Mouse (Mus musculus): ENCODE results near the gene Slc16a9. TPM values are rescaled to one million over a fixed set of nuclear protein-coding genes. Genes with fewer than 3 reads are reported as not detected.

Gene Slc16a9
- polyA plus RNA-seq, 1 experiment: 0.04 TPM

GRCm38 (mm10) chr10:70288406-70289327, 43.8 kb downstream of the Slc16a9 start:
- Histone ChIP-seq H3K79me2 (ENCODE audit: control insufficient read depth, insufficient read depth) (no peaks in the 10 kb centered on the region), H3K36me3 (ENCODE audit: control insufficient read depth, insufficient read depth) (no peaks in the 10 kb centered on the region), H3ac (ENCODE audit: control insufficient read depth, insufficient read length) (no peak overlapping the region), H3K4me2 (ENCODE audit: low read depth) (no peak overlapping the region), H3K4me3 (no peak overlapping the region), H3K27me3 (ENCODE audit: control insufficient read depth, insufficient read depth, insufficient read length) (no peaks in the 10 kb centered on the region)
- TF ChIP-seq SRF (IDR thresholded peaks at IDR 0.05; ENCODE audit: control insufficient read depth, insufficient read length, low read depth): no peak
- TF ChIP-seq USF1 (IDR thresholded peaks at IDR 0.05; ENCODE audit: low read depth): no peak
- TF ChIP-seq CEBPB (IDR thresholded peaks at IDR 0.05; ENCODE audit: insufficient read depth, poor library complexity, severe bottlenecking): no peak
- no peak for TF ChIP-seq MAX (IDR thresholded peaks at IDR 0.05; ENCODE audit: low read depth)
- no peak for TF ChIP-seq E2F4 (IDR thresholded peaks at IDR 0.05; ENCODE audit: insufficient read depth)
- no peak for TF ChIP-seq TCF12 (IDR thresholded peaks at IDR 0.05; ENCODE audit: insufficient read depth, poor library complexity, severe bottlenecking)
- no peak for TF ChIP-seq POLR2A (IDR thresholded peaks at IDR 0.05; ENCODE audit: insufficient read length, low read depth)
- TF ChIP-seq MYOG (IDR thresholded peaks at IDR 0.05; ENCODE audit: control insufficient read depth in 1 of 3, insufficient read depth in 1 of 3, insufficient read length in 2 of 3, low read depth in 2 of 3): no peak
- TF ChIP-seq REST (IDR thresholded peaks at IDR 0.05; ENCODE audit: insufficient read depth, insufficient read length): no peak
- TF ChIP-seq TCF3 (IDR thresholded peaks at IDR 0.05; ENCODE audit: insufficient read length, low read depth): no peak
- no peak for TF ChIP-seq MYOD1 (IDR thresholded peaks at IDR 0.05; ENCODE audit: control insufficient read depth in 1 of 3, insufficient read length in 2 of 3, low read depth in 2 of 3)
- no peak for TF ChIP-seq POLR2AphosphoS2 (IDR thresholded peaks at IDR 0.05; ENCODE audit: insufficient read length, low read depth)

GRCm38 (mm10) chr10:70292014-70292413, 47.1 kb downstream of the Slc16a9 start:
- TF ChIP-seq TCF3 (IDR thresholded peaks at IDR 0.05; ENCODE audit: insufficient read length, low read depth): no peak
- TF ChIP-seq USF1 (IDR thresholded peaks at IDR 0.05; ENCODE audit: low read depth): no peak
- no peak for TF ChIP-seq E2F4 (IDR thresholded peaks at IDR 0.05; ENCODE audit: insufficient read depth)
- TF ChIP-seq MAX (IDR thresholded peaks at IDR 0.05; ENCODE audit: low read depth): no peak
- no peak for TF ChIP-seq MYOD1 (IDR thresholded peaks at IDR 0.05; ENCODE audit: control insufficient read depth in 1 of 3, insufficient read length in 2 of 3, low read depth in 2 of 3)
- TF ChIP-seq SRF (IDR thresholded peaks at IDR 0.05; ENCODE audit: control insufficient read depth, insufficient read length, low read depth): no peak
- TF ChIP-seq POLR2A (IDR thresholded peaks at IDR 0.05; ENCODE audit: insufficient read length, low read depth): no peak
- no peak for TF ChIP-seq CEBPB (IDR thresholded peaks at IDR 0.05; ENCODE audit: insufficient read depth, poor library complexity, severe bottlenecking)
- no peak for TF ChIP-seq MYOG (IDR thresholded peaks at IDR 0.05; ENCODE audit: control insufficient read depth in 1 of 3, insufficient read depth in 1 of 3, insufficient read length in 2 of 3, low read depth in 2 of 3)
- no peak for TF ChIP-seq TCF12 (IDR thresholded peaks at IDR 0.05; ENCODE audit: insufficient read depth, poor library complexity, severe bottlenecking)
- no peak for TF ChIP-seq POLR2AphosphoS2 (IDR thresholded peaks at IDR 0.05; ENCODE audit: insufficient read length, low read depth)
- TF ChIP-seq REST (IDR thresholded peaks at IDR 0.05; ENCODE audit: insufficient read depth, insufficient read length): no peak
- H3K4me2 ChIP-seq (ENCODE audit: low read depth): no peak overlapping the region
- H3K36me3 ChIP-seq (ENCODE audit: control insufficient read depth, insufficient read depth): no peaks in the 10 kb centered on the region
- H3K4me3 ChIP-seq: no peak overlapping the region
- H3K79me2 ChIP-seq (ENCODE audit: control insufficient read depth, insufficient read depth): no peaks in the 10 kb centered on the region
- H3K27me3 ChIP-seq (ENCODE audit: control insufficient read depth, insufficient read depth, insufficient read length): no peaks in the 10 kb centered on the region
- no peak overlapping the region for H3ac ChIP-seq (ENCODE audit: control insufficient read depth, insufficient read length)

GRCm38 (mm10) chr10:70294094-70294493, 49.2 kb downstream of the Slc16a9 start:
- Histone ChIP-seq H3K36me3 (ENCODE audit: control insufficient read depth, insufficient read depth) (no peaks in the 10 kb centered on the region), H3K79me2 (ENCODE audit: control insufficient read depth, insufficient read depth) (no peaks in the 10 kb centered on the region), H3K4me3 (no peak overlapping the region), H3ac (ENCODE audit: control insufficient read depth, insufficient read length) (no peak overlapping the region), H3K4me2 (ENCODE audit: low read depth) (no peak overlapping the region), H3K27me3 (ENCODE audit: control insufficient read depth, insufficient read depth, insufficient read length) (no peaks in the 10 kb centered on the region)
- TF ChIP-seq CEBPB (IDR thresholded peaks at IDR 0.05; ENCODE audit: insufficient read depth, poor library complexity, severe bottlenecking) (no peak), MYOG (IDR thresholded peaks at IDR 0.05; ENCODE audit: control insufficient read depth in 1 of 3, insufficient read depth in 1 of 3, insufficient read length in 2 of 3, low read depth in 2 of 3) (no peak), MAX (IDR thresholded peaks at IDR 0.05; ENCODE audit: low read depth) (no peak), MYOD1 (IDR thresholded peaks at IDR 0.05; ENCODE audit: control insufficient read depth in 1 of 3, insufficient read length in 2 of 3, low read depth in 2 of 3) (no peak), POLR2AphosphoS2 (IDR thresholded peaks at IDR 0.05; ENCODE audit: insufficient read length, low read depth) (no peak), REST (IDR thresholded peaks at IDR 0.05; ENCODE audit: insufficient read depth, insufficient read length) (no peak), TCF3 (IDR thresholded peaks at IDR 0.05; ENCODE audit: insufficient read length, low read depth) (no peak), E2F4 (IDR thresholded peaks at IDR 0.05; ENCODE audit: insufficient read depth) (no peak), USF1 (IDR thresholded peaks at IDR 0.05; ENCODE audit: low read depth) (no peak), TCF12 (IDR thresholded peaks at IDR 0.05; ENCODE audit: insufficient read depth, poor library complexity, severe bottlenecking) (no peak), POLR2A (IDR thresholded peaks at IDR 0.05; ENCODE audit: insufficient read length, low read depth) (no peak), SRF (IDR thresholded peaks at IDR 0.05; ENCODE audit: control insufficient read depth, insufficient read length, low read depth) (no peak)

- no peaks in the 10 kb centered on the region for H3K27me3 ChIP-seq (ENCODE audit: control insufficient read depth, insufficient read depth, insufficient read length)
- H3K79me2 ChIP-seq (ENCODE audit: control insufficient read depth, insufficient read depth): no peaks in the 10 kb centered on the region
- no peaks in the 10 kb centered on the region for H3K36me3 ChIP-seq (ENCODE audit: control insufficient read depth, insufficient read depth)
- no peak overlapping the region for H3ac ChIP-seq (ENCODE audit: control insufficient read depth, insufficient read length)
- no peak for TF ChIP-seq SRF (IDR thresholded peaks at IDR 0.05; ENCODE audit: control insufficient read depth, insufficient read length, low read depth)
- no peak for TF ChIP-seq MYOD1 (IDR thresholded peaks at IDR 0.05; ENCODE audit: control insufficient read depth in 1 of 3, insufficient read length in 2 of 3, low read depth in 2 of 3)
- TF ChIP-seq TCF3 (IDR thresholded peaks at IDR 0.05; ENCODE audit: insufficient read length, low read depth): no peak
- TF ChIP-seq TCF12 (IDR thresholded peaks at IDR 0.05; ENCODE audit: insufficient read depth, poor library complexity, severe bottlenecking): no peak
- TF ChIP-seq USF1 (IDR thresholded peaks at IDR 0.05; ENCODE audit: low read depth): no peak
- TF ChIP-seq CEBPB (IDR thresholded peaks at IDR 0.05; ENCODE audit: insufficient read depth, poor library complexity, severe bottlenecking): no peak
- no peak for TF ChIP-seq POLR2A (IDR thresholded peaks at IDR 0.05; ENCODE audit: insufficient read length, low read depth)
- no peak for TF ChIP-seq E2F4 (IDR thresholded peaks at IDR 0.05; ENCODE audit: insufficient read depth)
- no peak for TF ChIP-seq MAX (IDR thresholded peaks at IDR 0.05; ENCODE audit: low read depth)
- no peak for TF ChIP-seq REST (IDR thresholded peaks at IDR 0.05; ENCODE audit: insufficient read depth, insufficient read length)
- TF ChIP-seq POLR2AphosphoS2 (IDR thresholded peaks at IDR 0.05; ENCODE audit: insufficient read length, low read depth): no peak
- TF ChIP-seq MYOG (IDR thresholded peaks at IDR 0.05; ENCODE audit: control insufficient read depth in 1 of 3, insufficient read depth in 1 of 3, insufficient read length in 2 of 3, low read depth in 2 of 3): no peak
- peak overlapping the region; percentile 36 for H3K4me2 ChIP-seq (ENCODE audit: low read depth)
- H3K4me3 ChIP-seq: no peak overlapping the region
Measured at GRCm38 (mm10) chr10:70296531-70297366, 51.8 kb downstream of the Slc16a9 start.
